Mouse (Mus musculus): ENCODE results near the gene Mdm1.
"Not testable (repeated sequence)": the region's sequence is repeated elsewhere in the genome, so short reads cannot be mapped to it uniquely, and the experiment has no call there.

Mdm1 gene

GRCm38 (mm10) chr10:118125236-118125635 lies 16.4 kb upstream of the Mdm1 start:
- no peak for DNase-seq

- DNase-seq: no peak
Measured at GRCm38 (mm10) chr10:118125776-118126445, 15.7 kb upstream of the Mdm1 start.

- DNase-seq: no peak
Measured at GRCm38 (mm10) chr10:118129001-118129682, 12.5 kb upstream of the Mdm1 start.

- no peak for DNase-seq
Measured at GRCm38 (mm10) chr10:118130016-118130415, 11.6 kb upstream of the Mdm1 start.

GRCm38 (mm10) chr10:118132993-118133392 lies 8.6 kb upstream of the Mdm1 start:
- DNase-seq: no peak

- DNase-seq: no peak
Measured at GRCm38 (mm10) chr10:118138508-118138907, 3.1 kb upstream of the Mdm1 start.

- DNase-seq: no peak
Measured at GRCm38 (mm10) chr10:118139837-118140570, 1.6 kb upstream of the Mdm1 start.

- DNase-seq: peak; percentile 31 to 56
Measured at GRCm38 (mm10) chr10:118141884-118142801, 532 bp downstream of the Mdm1 start.

GRCm38 (mm10) chr10:118149381-118149780 lies 7.8 kb downstream of the Mdm1 start:
- DNase-seq: no peak

- no peak for DNase-seq
Measured at GRCm38 (mm10) chr10:118150866-118151265, 9.3 kb downstream of the Mdm1 start.

GRCm38 (mm10) chr10:118155932-118156331 lies 14.3 kb downstream of the Mdm1 start:
- no peak for DNase-seq

GRCm38 (mm10) chr10:118161131-118161530 lies 19.5 kb downstream of the Mdm1 start:
- DNase-seq: no peak

GRCm38 (mm10) chr10:118169212-118169611 lies 27.6 kb downstream of the Mdm1 start:
- DNase-seq: no peak

GRCm38 (mm10) chr10:118172416-118172815 lies 30.8 kb downstream of the Mdm1 start:
- DNase-seq: no peak

GRCm38 (mm10) chr10:118172876-118173275 lies 31.3 kb downstream of the Mdm1 start:
- DNase-seq: no peak

GRCm38 (mm10) chr10:118175542-118175941 lies 33.9 kb downstream of the Mdm1 start:
- not testable (repeated sequence) for DNase-seq

GRCm38 (mm10) chr10:118178735-118179151 lies 37.1 kb downstream of the Mdm1 start:
- no peak for DNase-seq

- no peak for DNase-seq
Measured at GRCm38 (mm10) chr10:118179265-118179664, 37.7 kb downstream of the Mdm1 start.

- DNase-seq: not testable (repeated sequence)
Measured at GRCm38 (mm10) chr10:118195150-118195549, 53.5 kb downstream of the Mdm1 start.

- no peak for DNase-seq
Measured at GRCm38 (mm10) chr10:118204642-118205041, 63.0 kb downstream of the Mdm1 start, which contains the start of gene Il22. Gene Il22 (plus strand): TSS chr10:118204942.

GRCm38 (mm10) chr10:118215719-118216393 lies 74.2 kb downstream of the Mdm1 start:
- not testable (repeated sequence) for DNase-seq

Measured in lung, adult 18-20 months (tissue).